Mouse (Mus musculus): ENCODE measurements around the gene Ipmk. TPM values are rescaled to one million over a fixed set of nuclear protein-coding genes. Genes with fewer than 3 reads are reported as not detected.
"Not testable (repeated sequence)": the region's sequence is repeated elsewhere in the genome, so short reads cannot be mapped to it uniquely, and the experiment has no call there.

Ipmk gene
- polyA plus RNA-seq, 1 experiment from 2014 or later = 11.9 TPM

GRCm38 (mm10) chr10:71382858-71383551 is 35.4 kb downstream of the Ipmk start:
- peaks cover 17% of the 10 kb centered on the region; the same call in 1 of the 2 replicates for H3K36me3 ChIP-seq (ENCODE audit: control insufficient read depth, insufficient read depth, low read length)
- H3K27me3 ChIP-seq (replicated peaks; ENCODE audit: control insufficient read depth, insufficient read depth, low read length) = no peaks in the 10 kb centered on the region
- H3K27ac ChIP-seq (replicated peaks; ENCODE audit: low read depth, low read length) = no peak overlapping the region
- no peak for ATAC-seq (ENCODE audit: low read depth)
- no peak overlapping the region for H3K4me2 ChIP-seq (ENCODE audit: low read depth, low read length)
- no peak overlapping the region for H3K4me3 ChIP-seq (ENCODE audit: low read depth, low read length)
- H3K9me3 ChIP-seq (ENCODE audit: control insufficient read depth, low read length) = no peaks in the 10 kb centered on the region
- DNase-seq (ENCODE audit: low spot score) = no peak
- H3K4me1 ChIP-seq (ENCODE audit: control insufficient read depth, insufficient read depth, low read length) = no peaks in the 10 kb centered on the region
- 73% methylated on average over 8 of the region's 8 CpGs for WGBS
- H3K9ac ChIP-seq (ENCODE audit: low read depth, low read length) = no peak overlapping the region

GRCm38 (mm10) chr10:71383552-71383924 is 36.0 kb downstream of the Ipmk start:
- not testable (repeated sequence) for H3K4me2 ChIP-seq (ENCODE audit: low read depth, low read length); H3K27ac ChIP-seq (replicated peaks; ENCODE audit: low read depth, low read length); H3K9me3 ChIP-seq (ENCODE audit: control insufficient read depth, low read length); H3K27me3 ChIP-seq (replicated peaks; ENCODE audit: control insufficient read depth, insufficient read depth, low read length); H3K4me3 ChIP-seq (ENCODE audit: low read depth, low read length); H3K9ac ChIP-seq (ENCODE audit: low read depth, low read length); H3K4me1 ChIP-seq (ENCODE audit: control insufficient read depth, insufficient read depth, low read length); DNase-seq (ENCODE audit: low spot score); ATAC-seq (ENCODE audit: low read depth)
- WGBS = 75% methylated on average over 6 of the region's 6 CpGs
- H3K36me3 ChIP-seq (ENCODE audit: control insufficient read depth, insufficient read depth, low read length) = peaks cover 17% of the 10 kb centered on the region; the same call in 1 of the 2 replicates

DNA sequence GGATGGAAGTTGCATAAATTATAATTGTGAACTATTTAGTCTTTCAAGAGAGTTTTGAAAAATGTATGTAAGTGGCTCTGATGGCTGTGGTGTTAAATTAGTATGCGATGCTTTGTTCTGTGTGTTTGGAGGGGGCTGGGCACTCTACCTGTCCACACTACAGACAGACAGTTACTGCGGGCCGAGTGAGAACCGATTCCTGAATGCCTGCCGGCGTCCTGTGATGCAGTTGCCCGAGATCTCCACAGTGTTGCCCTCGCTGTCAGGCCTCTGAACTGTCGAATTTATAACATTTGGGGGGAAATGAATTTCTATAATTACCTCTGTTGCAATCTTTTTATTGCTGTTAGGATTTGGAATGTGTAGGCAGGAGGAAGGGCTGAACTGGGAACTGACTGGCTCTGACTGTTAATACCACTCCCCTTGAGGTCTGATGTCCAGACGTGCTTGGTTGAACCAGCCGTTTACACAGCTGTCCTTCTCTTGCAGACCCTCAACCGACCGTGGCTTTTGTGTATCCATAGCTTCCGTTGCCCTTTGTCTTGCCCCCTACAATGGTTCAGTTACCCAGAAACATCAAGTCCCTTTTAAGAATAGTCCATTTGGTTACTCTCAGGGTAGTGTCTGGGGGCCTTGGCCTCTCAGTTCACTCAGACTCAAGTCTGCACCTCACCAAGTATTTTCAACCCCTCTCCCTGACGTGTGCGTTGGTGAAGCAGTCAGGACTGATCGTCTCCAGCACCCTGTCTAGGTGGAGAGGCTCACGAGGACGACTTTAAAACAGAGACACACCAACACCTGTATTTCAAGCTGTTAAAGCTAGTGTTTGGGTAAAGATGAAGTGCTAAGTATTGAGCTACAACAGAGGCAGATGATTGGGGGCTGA is 36.8 kb downstream of the Ipmk start:
- Histone ChIP-seq H3K27ac (replicated peaks; ENCODE audit: low read depth, low read length) (no peak overlapping the region), H3K9ac (ENCODE audit: low read depth, low read length) (no peak overlapping the region), H3K27me3 (replicated peaks; ENCODE audit: control insufficient read depth, insufficient read depth, low read length) (no peaks in the 10 kb centered on the region), H3K4me1 (ENCODE audit: control insufficient read depth, insufficient read depth, low read length) (no peaks in the 10 kb centered on the region), H3K36me3 (ENCODE audit: control insufficient read depth, insufficient read depth, low read length) (0 out of 2 replicates have a peak, but pooled peaks cover 12% of the 10 kb centered on the region), H3K9me3 (ENCODE audit: control insufficient read depth, low read length) (no peaks in the 10 kb centered on the region), H3K4me3 (ENCODE audit: low read depth, low read length) (no peak overlapping the region), H3K4me2 (ENCODE audit: low read depth, low read length) (no peak overlapping the region)
- 75% methylated on average over 19 of the region's 19 CpGs for WGBS
- DNase-seq (ENCODE audit: low spot score) = no peak
- ATAC-seq (ENCODE audit: low read depth) = no peak

GRCm38 (mm10) chr10:71389311-71389710 is 41.7 kb downstream of the Ipmk start:
- no peak overlapping the region for H3K4me2 ChIP-seq (ENCODE audit: low read depth, low read length)
- no peaks in the 10 kb centered on the region for H3K4me1 ChIP-seq (ENCODE audit: control insufficient read depth, insufficient read depth, low read length)
- 93% methylated on average over 5 of the region's 5 CpGs for WGBS
- H3K27ac ChIP-seq (replicated peaks; ENCODE audit: low read depth, low read length) = no peak overlapping the region
- no peaks in the 10 kb centered on the region for H3K27me3 ChIP-seq (replicated peaks; ENCODE audit: control insufficient read depth, insufficient read depth, low read length)
- no peak overlapping the region for H3K4me3 ChIP-seq (ENCODE audit: low read depth, low read length)
- 0 out of 2 replicates have a peak, but pooled peaks cover 7% of the 10 kb centered on the region for H3K9me3 ChIP-seq (ENCODE audit: control insufficient read depth, low read length)
- H3K9ac ChIP-seq (ENCODE audit: low read depth, low read length) = no peak overlapping the region
- no peaks in the 10 kb centered on the region for H3K36me3 ChIP-seq (ENCODE audit: control insufficient read depth, insufficient read depth, low read length)
- DNase-seq (ENCODE audit: low spot score) (no peak), ATAC-seq (ENCODE audit: low read depth) (no peak)

- no peak for ATAC-seq (ENCODE audit: low read depth)
- H3K36me3 ChIP-seq (ENCODE audit: control insufficient read depth, insufficient read depth, low read length) = no peaks in the 10 kb centered on the region
- no peaks in the 10 kb centered on the region for H3K27me3 ChIP-seq (replicated peaks; ENCODE audit: control insufficient read depth, insufficient read depth, low read length)
- 80% methylated on average over 10 of the region's 10 CpGs for WGBS
- no peak for DNase-seq (ENCODE audit: low spot score)
- H3K4me2 ChIP-seq (ENCODE audit: low read depth, low read length) = no peak overlapping the region
- no peak overlapping the region for H3K9ac ChIP-seq (ENCODE audit: low read depth, low read length)
- H3K27ac ChIP-seq (replicated peaks; ENCODE audit: low read depth, low read length) = no peak overlapping the region
- no peaks in the 10 kb centered on the region for H3K4me1 ChIP-seq (ENCODE audit: control insufficient read depth, insufficient read depth, low read length)
- no peak overlapping the region for H3K4me3 ChIP-seq (ENCODE audit: low read depth, low read length)
- no peaks in the 10 kb centered on the region for H3K9me3 ChIP-seq (ENCODE audit: control insufficient read depth, low read length)
Measured at GRCm38 (mm10) chr10:71398383-71399145, 51.0 kb downstream of the Ipmk start.

- H3K9me3 ChIP-seq (ENCODE audit: control insufficient read depth, low read length) = no peaks in the 10 kb centered on the region
- no peak overlapping the region for H3K27ac ChIP-seq (replicated peaks; ENCODE audit: low read depth, low read length)
- ATAC-seq (ENCODE audit: low read depth) = no peak
- H3K4me2 ChIP-seq (ENCODE audit: low read depth, low read length) = no peak overlapping the region
- no peak overlapping the region for H3K9ac ChIP-seq (ENCODE audit: low read depth, low read length)
- DNase-seq (ENCODE audit: low spot score) = no peak
- no peaks in the 10 kb centered on the region for H3K27me3 ChIP-seq (replicated peaks; ENCODE audit: control insufficient read depth, insufficient read depth, low read length)
- 72% methylated on average over 8 of the region's 8 CpGs for WGBS
- no peak overlapping the region for H3K4me3 ChIP-seq (ENCODE audit: low read depth, low read length)
- H3K4me1 ChIP-seq (ENCODE audit: control insufficient read depth, insufficient read depth, low read length) = no peaks in the 10 kb centered on the region
- H3K36me3 ChIP-seq (ENCODE audit: control insufficient read depth, insufficient read depth, low read length) = no peaks in the 10 kb centered on the region
Measured at GRCm38 (mm10) chr10:71399399-71399798, 51.8 kb downstream of the Ipmk start.

- no peak overlapping the region for H3K4me3 ChIP-seq (ENCODE audit: low read depth, low read length)
- H3K9me3 ChIP-seq (ENCODE audit: control insufficient read depth, low read length) = no peaks in the 10 kb centered on the region
- no peak overlapping the region for H3K9ac ChIP-seq (ENCODE audit: low read depth, low read length)
- H3K27ac ChIP-seq (replicated peaks; ENCODE audit: low read depth, low read length) = no peak overlapping the region
- no peak overlapping the region for H3K4me2 ChIP-seq (ENCODE audit: low read depth, low read length)
- H3K27me3 ChIP-seq (replicated peaks; ENCODE audit: control insufficient read depth, insufficient read depth, low read length) = no peaks in the 10 kb centered on the region
- H3K4me1 ChIP-seq (ENCODE audit: control insufficient read depth, insufficient read depth, low read length) = no peaks in the 10 kb centered on the region
- WGBS = 73% methylated on average over 8 of the region's 8 CpGs
- no peaks in the 10 kb centered on the region for H3K36me3 ChIP-seq (ENCODE audit: control insufficient read depth, insufficient read depth, low read length)
- DNase-seq (ENCODE audit: low spot score) = no peak
- no peak for ATAC-seq (ENCODE audit: low read depth)
Measured at GRCm38 (mm10) chr10:71399987-71400386, 52.4 kb downstream of the Ipmk start.

GRCm38 (mm10) chr10:71400818-71401646 is 53.5 kb downstream of the Ipmk start:
- no peaks in the 10 kb centered on the region for H3K27me3 ChIP-seq (replicated peaks; ENCODE audit: control insufficient read depth, insufficient read depth, low read length)
- no peaks in the 10 kb centered on the region for H3K9me3 ChIP-seq (ENCODE audit: control insufficient read depth, low read length)
- 0 out of 2 replicates have a peak, but pooled peaks have one; percentile 53 for ATAC-seq (ENCODE audit: low read depth)
- DNase-seq (ENCODE audit: low spot score) = peak; percentile 75
- no peak overlapping the region for H3K9ac ChIP-seq (ENCODE audit: low read depth, low read length)
- WGBS = 58% methylated on average over 13 of the region's 13 CpGs
- H3K4me1 ChIP-seq (ENCODE audit: control insufficient read depth, insufficient read depth, low read length) = no peaks in the 10 kb centered on the region
- H3K4me2 ChIP-seq (ENCODE audit: low read depth, low read length) = no peak overlapping the region
- no peak overlapping the region for H3K27ac ChIP-seq (replicated peaks; ENCODE audit: low read depth, low read length)
- no peaks in the 10 kb centered on the region for H3K36me3 ChIP-seq (ENCODE audit: control insufficient read depth, insufficient read depth, low read length)
- H3K4me3 ChIP-seq (ENCODE audit: low read depth, low read length) = no peak overlapping the region
